ENCODE assay signal across 8 mouse cellular contexts in genomic region chr2:181186635-181187034, GRCm38 (mm10). TPM values are rescaled to one million over a fixed set of nuclear protein-coding genes. Genes with fewer than 3 reads are reported as not detected.
DNase-seq lines count a peak whose midpoint lies in the region; ATAC-seq and TF ChIP-seq lines count a peak whose summit lies in the region.

No protein-coding gene starts in this region.

- peak overlapping the region; percentile 96 for H3K4me2 ChIP-seq in heart, embryonic 16.5 days (ENCODE audit: low read depth, low read length)
- peak overlapping the region; percentile 99 for H3K4me2 ChIP-seq in liver, embryonic 16.5 days (ENCODE audit: low read depth, low read length)
- peak overlapping the region; percentile 65 for H3K4me2 ChIP-seq in neural tube, embryonic 13.5 days

- peak overlapping the region; percentile 97 for H3K27ac ChIP-seq in forebrain, embryonic 10.5 days
- peak overlapping the region; percentile 93 for H3K27ac ChIP-seq in heart, embryonic 16.5 days (ENCODE audit: low read length)
- peak overlapping the region; percentile 90 for H3K27ac ChIP-seq in liver, embryonic 16.5 days (ENCODE audit: low read length)
- peak overlapping the region; percentile 95 for H3K27ac ChIP-seq in neural tube, embryonic 13.5 days (replicated peaks)
- H3K27ac ChIP-seq in testis, adult 2 months (ENCODE audit: control insufficient read depth, insufficient read depth, low read depth, low read length): no peak overlapping the region

- no peaks in the 10 kb centered on the region for H3K9me3 ChIP-seq in forebrain, embryonic 10.5 days
- no peaks in the 10 kb centered on the region for H3K9me3 ChIP-seq in heart, embryonic 16.5 days (replicated peaks; ENCODE audit: control insufficient read depth, low read length)
- no peaks in the 10 kb centered on the region for H3K9me3 ChIP-seq in liver, embryonic 16.5 days (replicated peaks; ENCODE audit: control insufficient read depth, low read length)
- H3K9me3 ChIP-seq in neural tube, embryonic 13.5 days: no peaks in the 10 kb centered on the region

- DNase-seq in CD8-positive naive resting alpha-beta T cell, adult 2 months (ENCODE audit: low read depth in 2 of 2, low spot score in 2 of 2): peak; percentile 80 to 88
- DNase-seq in c-Kit-positive CD71-negative TER-119-negative erythroid progenitor cells, embryonic 14.5 days (ENCODE audit: low read depth): peak; percentile 81
- peak; percentile 84 for DNase-seq in forebrain, embryonic 10.5 days (ENCODE audit: extremely low spot score, low spot score)
- DNase-seq in kidney, postnatal 36 days: peak; percentile 89 to 93

- peak; percentile 76; the same call in 1 of the 2 replicates for TF ChIP-seq CTCF in testis, adult 2 months (IDR thresholded peaks at IDR 0.05; ENCODE audit: control insufficient read depth, insufficient read depth, insufficient replicate concordance, low read depth, low read length)

- under 1% methylated on average over 14 of the region's 14 CpGs for WGBS in forebrain, embryonic 10.5 days
- WGBS in heart, embryonic 16.5 days: under 1% methylated on average over 14 of the region's 14 CpGs
- 1% methylated on average over 14 of the region's 14 CpGs for WGBS in liver, embryonic 16.5 days (ENCODE audit: insufficient replicate concordance)
- under 1% methylated on average over 14 of the region's 14 CpGs for WGBS in neural tube, embryonic 13.5 days

- peaks cover 18% of the 10 kb centered on the region for H3K36me3 ChIP-seq in forebrain, embryonic 10.5 days (replicated peaks)
- H3K36me3 ChIP-seq in heart, embryonic 16.5 days (ENCODE audit: control insufficient read depth, insufficient read depth): no peaks in the 10 kb centered on the region
- H3K36me3 ChIP-seq in liver, embryonic 16.5 days (ENCODE audit: control insufficient read depth, insufficient read depth): no peaks in the 10 kb centered on the region
- H3K36me3 ChIP-seq in neural tube, embryonic 13.5 days: peaks cover 12% of the 10 kb centered on the region
- no peaks in the 10 kb centered on the region for H3K36me3 ChIP-seq in testis, adult 2 months (ENCODE audit: control insufficient read depth, insufficient read depth, low read length)

- H3K4me3 ChIP-seq in forebrain, embryonic 10.5 days: peak overlapping the region; percentile 78
- H3K4me3 ChIP-seq in heart, embryonic 16.5 days (ENCODE audit: low read length): peak overlapping the region; percentile 82
- peak overlapping the region; percentile 87 for H3K4me3 ChIP-seq in liver, embryonic 16.5 days (ENCODE audit: low read depth, low read length)
- peak overlapping the region; percentile 80 for H3K4me3 ChIP-seq in neural tube, embryonic 13.5 days
- H3K4me3 ChIP-seq in testis, adult 2 months (ENCODE audit: control insufficient read depth, low read depth, low read length): peak overlapping the region; percentile 77

- TF ChIP-seq POLR2A in testis, adult 2 months (IDR thresholded peaks at IDR 0.05; ENCODE audit: control insufficient read depth, low read depth, low read length): no peak

- H3K27me3 ChIP-seq in forebrain, embryonic 10.5 days (ENCODE audit: poor library complexity, severe bottlenecking): no peaks in the 10 kb centered on the region
- H3K27me3 ChIP-seq in heart, embryonic 16.5 days (ENCODE audit: control insufficient read depth, insufficient read depth, low read length): no peaks in the 10 kb centered on the region
- peaks cover 5% of the 10 kb centered on the region for H3K27me3 ChIP-seq in liver, embryonic 16.5 days (ENCODE audit: control insufficient read depth, insufficient read depth, low read depth, low read length)
- no peaks in the 10 kb centered on the region for H3K27me3 ChIP-seq in neural tube, embryonic 13.5 days
- H3K27me3 ChIP-seq in testis, adult 2 months (ENCODE audit: control insufficient read depth, insufficient read depth, low read length): no peaks in the 10 kb centered on the region

- peak overlapping the region; percentile 92 for H3K9ac ChIP-seq in heart, embryonic 16.5 days (ENCODE audit: low read length)
- peak overlapping the region; percentile 61 for H3K9ac ChIP-seq in liver, embryonic 16.5 days (ENCODE audit: low read depth, low read length)
- peak overlapping the region; percentile 97 for H3K9ac ChIP-seq in neural tube, embryonic 13.5 days

- ATAC-seq in heart, embryonic 16.5 days (replicated peaks; ENCODE audit: extremely low read depth, insufficient read depth, low FRiP score): peak; percentile 77
- ATAC-seq in liver, embryonic 16.5 days (ENCODE audit: low read depth): peak; percentile 73
- peak; percentile 89 for ATAC-seq in neural tube, embryonic 13.5 days (ENCODE audit: low read depth)

- H3K4me1 ChIP-seq in forebrain, embryonic 10.5 days: peaks cover 25% of the 10 kb centered on the region
- peaks cover 6% of the 10 kb centered on the region for H3K4me1 ChIP-seq in heart, embryonic 16.5 days (ENCODE audit: control insufficient read depth, insufficient read depth, low read length)
- H3K4me1 ChIP-seq in liver, embryonic 16.5 days (ENCODE audit: control insufficient read depth, low read depth, low read length): peaks cover 16% of the 10 kb centered on the region
- H3K4me1 ChIP-seq in neural tube, embryonic 13.5 days (replicated peaks): peaks cover 14% of the 10 kb centered on the region
- H3K4me1 ChIP-seq in testis, adult 2 months (ENCODE audit: control insufficient read depth, insufficient read depth, low read length): no peaks in the 10 kb centered on the region; the same call in 1 of the 2 replicates

RNA-seq across cellular contexts. Expression of gene Ppdpf, which starts 0.4 kb away (rescaled TPM):
- 387 and 397 TPM in 2 replicates for polyA plus RNA-seq in forebrain, embryonic 10.5 days (2016; fragmentation: Nextera tagmentation; extraction: Ambion mirVana)
- 135 and 154 TPM in 2 replicates for polyA plus RNA-seq in heart, embryonic 16.5 days (2015; fragmentation: Nextera tagmentation; extraction: Ambion mirVana)
- polyA plus RNA-seq in liver, embryonic 16.5 days (2015; fragmentation: Nextera tagmentation; extraction: Ambion mirVana): 92.7 and 94.4 TPM in 2 replicates
- polyA plus RNA-seq in neural tube, embryonic 13.5 days (2015; fragmentation: Nextera tagmentation; extraction: Ambion mirVana): 331 and 431 TPM in 2 replicates
- 8.2 and 9.5 TPM in 2 replicates for polyA plus RNA-seq in testis, adult 2 months (2012; rRNA removed)

RNA-seq across cellular contexts. Expression of gene Ptk6, which starts 16.0 kb away (rescaled TPM):
- polyA plus RNA-seq in forebrain, embryonic 10.5 days (2016; fragmentation: Nextera tagmentation; extraction: Ambion mirVana): not detected in 2 replicates
- 0.07 TPM in 1 of 2 replicates, not detected in the other for polyA plus RNA-seq in heart, embryonic 16.5 days (2015; fragmentation: Nextera tagmentation; extraction: Ambion mirVana)
- polyA plus RNA-seq in liver, embryonic 16.5 days (2015; fragmentation: Nextera tagmentation; extraction: Ambion mirVana): 0.15 and 0.27 TPM in 2 replicates
- not detected in 2 replicates for polyA plus RNA-seq in neural tube, embryonic 13.5 days (2015; fragmentation: Nextera tagmentation; extraction: Ambion mirVana)
- 0.12 and 0.20 TPM in 2 replicates for polyA plus RNA-seq in testis, adult 2 months (2012; rRNA removed)

RNA-seq across cellular contexts. Expression of gene Srms, which starts 26.4 kb away (rescaled TPM):
- polyA plus RNA-seq in forebrain, embryonic 10.5 days (2016; fragmentation: Nextera tagmentation; extraction: Ambion mirVana): 0.12 and 0.15 TPM in 2 replicates
- polyA plus RNA-seq in heart, embryonic 16.5 days (2015; fragmentation: Nextera tagmentation; extraction: Ambion mirVana): 0.05 and 0.27 TPM in 2 replicates
- polyA plus RNA-seq in liver, embryonic 16.5 days (2015; fragmentation: Nextera tagmentation; extraction: Ambion mirVana): 0.51 and 0.54 TPM in 2 replicates
- polyA plus RNA-seq in neural tube, embryonic 13.5 days (2015; fragmentation: Nextera tagmentation; extraction: Ambion mirVana): 0.14 and 0.22 TPM in 2 replicates
- 1.4 and 1.6 TPM in 2 replicates for polyA plus RNA-seq in testis, adult 2 months (2012; rRNA removed)

RNA-seq across cellular contexts. Expression of gene Eef1a2, which starts 29.8 kb away (rescaled TPM):
- 0.07 and 0.15 TPM in 2 replicates for polyA plus RNA-seq in forebrain, embryonic 10.5 days (2016; fragmentation: Nextera tagmentation; extraction: Ambion mirVana)
- 7.1 and 12.4 TPM in 2 replicates for polyA plus RNA-seq in heart, embryonic 16.5 days (2015; fragmentation: Nextera tagmentation; extraction: Ambion mirVana)
- polyA plus RNA-seq in liver, embryonic 16.5 days (2015; fragmentation: Nextera tagmentation; extraction: Ambion mirVana): not detected in 2 replicates
- 7.7 and 8.9 TPM in 2 replicates for polyA plus RNA-seq in neural tube, embryonic 13.5 days (2015; fragmentation: Nextera tagmentation; extraction: Ambion mirVana)
- polyA plus RNA-seq in testis, adult 2 months (2012; rRNA removed): 0.07 TPM in 2 replicates

RNA-seq across cellular contexts. Expression of gene Fndc11, which starts 33.2 kb away (rescaled TPM):
- 0.47 and 0.68 TPM in 2 replicates for polyA plus RNA-seq in forebrain, embryonic 10.5 days (2016; fragmentation: Nextera tagmentation; extraction: Ambion mirVana)
- 0.12 and 0.20 TPM in 2 replicates for polyA plus RNA-seq in heart, embryonic 16.5 days (2015; fragmentation: Nextera tagmentation; extraction: Ambion mirVana)
- 0.15 and 0.33 TPM in 2 replicates for polyA plus RNA-seq in liver, embryonic 16.5 days (2015; fragmentation: Nextera tagmentation; extraction: Ambion mirVana)
- not detected in 2 replicates for polyA plus RNA-seq in neural tube, embryonic 13.5 days (2015; fragmentation: Nextera tagmentation; extraction: Ambion mirVana)
- polyA plus RNA-seq in testis, adult 2 months (2012; rRNA removed): 440 and 469 TPM in 2 replicates
